Comparison of ENCODE assay signal across 8 mouse cellular contexts in genomic region chr12:113075063-113075454, GRCm38 (mm10). TPM values are rescaled to one million over a fixed set of nuclear protein-coding genes. Genes with fewer than 3 reads are reported as not detected.
DNase-seq lines count a peak whose midpoint lies in the region; ATAC-seq and TF ChIP-seq lines count a peak whose summit lies in the region.

No protein-coding gene starts in this region.

- peak; percentile 88 for DNase-seq in gastrocnemius, postnatal 10 days
- DNase-seq in induced T-regulatory cell, adult 2 months (ENCODE audit: low read depth), result peak; percentile 94
- DNase-seq in left cerebral cortex, adult 9 months (ENCODE audit: low spot score in 2 of 2), result peak; percentile 66 to 86
- peak; percentile 86 for DNase-seq in right cerebral cortex, postnatal 14 days
- peak; percentile 75 to 85 for DNase-seq in urinary bladder, postnatal 36 days (ENCODE audit: low spot score in 2 of 2)

- TF ChIP-seq CTCF in cortical plate, adult 2 months (IDR thresholded peaks at IDR 0.05; ENCODE audit: extremely low read depth, insufficient read depth, low read length), result peak; percentile 94

- 0 out of 2 replicates have a peak, but pooled peaks cover 3% of the 10 kb centered on the region for H3K4me1 ChIP-seq in cortical plate, adult 2 months (ENCODE audit: control insufficient read depth, insufficient read depth, low read length)

- peak overlapping the region; percentile 48 for H3K4me3 ChIP-seq in cortical plate, adult 2 months (ENCODE audit: insufficient read depth, low read length)

- peak; percentile 66; the same call in 1 of the 2 replicates for TF ChIP-seq POLR2A in cortical plate, adult 2 months (IDR thresholded peaks at IDR 0.05; ENCODE audit: extremely low read depth, insufficient read depth, low read length)

- H3K27ac ChIP-seq in cortical plate, adult 2 months (ENCODE audit: insufficient read depth, low read length), result peak overlapping the region; percentile 94; the same call in 1 of the 2 replicates

- peak; percentile 89 for ATAC-seq in activated CD4-positive, CD25-positive, alpha-beta regulatory T cell, adult 4 months
- ATAC-seq in megakaryocyte progenitor cell, adult 5-6 weeks (replicated peaks; ENCODE audit: poor library complexity), result peak; percentile 90

RNA-seq across cellular contexts. Expression of gene Tex22, which starts 0.8 kb away (rescaled TPM):
- under 1 TPM in 1 of 2 experiments, not detected in 1; 0.29 TPM for polyA plus RNA-seq in activated CD4-positive, CD25-positive, alpha-beta regulatory T cell, adult 4 months (2017; shearing (Covaris generic))
- polyA plus RNA-seq in cortical plate, adult 2 months (2012; rRNA removed), result 0.21 TPM in 1 of 2 replicates, not detected in the other
- total RNA-seq in gastrocnemius, postnatal 10 days (2021), result under 1 TPM in 1 of 2 experiments, not detected in 1; 0.20 TPM
- 0.27 TPM in 1 of 2 replicates, not detected in the other for total RNA-seq in megakaryocyte progenitor cell, adult 5-6 weeks (2015)
- 0.17 TPM in 1 of 2 replicates, not detected in the other for total RNA-seq in megakaryocyte progenitor cell, adult 5-6 weeks (2017)

RNA-seq across cellular contexts. Expression of gene Mta1, which starts 23.0 kb away (rescaled TPM):
- polyA plus RNA-seq in activated CD4-positive, CD25-positive, alpha-beta regulatory T cell, adult 4 months (2017; shearing (Covaris generic)), result 10 to 100 TPM; 12.9 to 16.0 TPM
- 68.4 and 68.7 TPM in 2 replicates for polyA plus RNA-seq in cortical plate, adult 2 months (2012; rRNA removed)
- total RNA-seq in gastrocnemius, postnatal 10 days (2021), result 10 to 100 TPM; 46.0 to 52.0 TPM
- 61.2 and 66.3 TPM in 2 replicates for total RNA-seq in megakaryocyte progenitor cell, adult 5-6 weeks (2015)
- 32.4 TPM in 2 replicates for total RNA-seq in megakaryocyte progenitor cell, adult 5-6 weeks (2017)

Comparison
In these comparisons a context has a peak if more than half of its experiments do, and no peak if none do; other contexts are left out.
1. Peak in every context shown above with its lines: DNase-seq, ATAC-seq, H3K4me3 ChIP-seq and H3K27ac ChIP-seq.